Mouse (Mus musculus) lung, embryonic 16.5 days (tissue): Measurements from ENCODE around the gene Mgat5. TPM values are rescaled to one million over a fixed set of nuclear protein-coding genes. Genes with fewer than 3 reads are reported as not detected.
A peak's percentile ranks its signal among the peaks of the same experiment; 100 is the strongest.

Experiments used
- ATAC-seq: fragments of 200-750 bp; cut with Nextera tagmentation; 2 replicates; pipeline ENCODE4 v1.8.0; 2017; ENCODE audit warnings: low read depth, mild to moderate bottlenecking, moderate library complexity
- H3K27ac ChIP-seq: fragments of 300-500 bp; sonication (generic); 2 replicates; pipeline ENCODE4 v1.5.1; 2014; ENCODE audit warnings: mild to moderate bottlenecking, control low read depth, low read length
- H3K27me3 ChIP-seq: fragments of 300-500 bp; sonication (generic); 2 replicates; pipeline ENCODE4 v1.6.1; 2014; ENCODE audit warnings: low read depth, low read length, mixed read lengths; ENCODE audit not compliant: control insufficient read depth, insufficient read depth
- H3K36me3 ChIP-seq: fragments of 300-500 bp; sonication (generic); 2 replicates; pipeline ENCODE4 v1.6.1; 2014; ENCODE audit warnings: low read length; ENCODE audit not compliant: control insufficient read depth, insufficient read depth
- H3K4me1 ChIP-seq: fragments of 300-500 bp; sonication (generic); replicated peaks from 2 replicates; pipeline ENCODE4 v1.6.1; 2014; ENCODE audit warnings: low read length, mixed read lengths; ENCODE audit not compliant: control insufficient read depth, insufficient read depth
- H3K4me2 ChIP-seq: fragments of 300-500 bp; sonication (generic); 2 replicates; pipeline ENCODE4 v1.6.1; 2014; ENCODE audit warnings: low read depth, low read length, control low read depth
- H3K4me3 ChIP-seq: fragments of 300-500 bp; sonication (generic); 2 replicates; pipeline ENCODE4 v1.5.1; 2014; ENCODE audit warnings: mild to moderate bottlenecking, low read length, control low read depth
- H3K9ac ChIP-seq: fragments of 300-500 bp; sonication (generic); 2 replicates; pipeline ENCODE4 v1.6.1; 2014; ENCODE audit warnings: low read length, control low read depth
- H3K9me3 ChIP-seq: fragments of 300-500 bp; sonication (generic); 2 replicates; pipeline ENCODE4 v1.6.1; 2016; ENCODE audit warnings: low read length; ENCODE audit not compliant: control insufficient read depth
- WGBS: fragments of 180-500 bp; shearing (Covaris S2); extraction: QIAGEN DNeasy Blood & Tissue Kit; methylation state at CpG from one replicate; pipeline ENCODE4 v1.1.7; 2014; 5-methylcytosine and 5-hydroxymethylcytosine counted together
- polyA plus RNA-seq: library from polyadenylated mRNA; unstranded; fragments of >200 nt; fragmentation: Nextera tagmentation; extraction: Ambion mirVana; gene quantifications from 2 replicates; pipeline ENCODE4 v1.2.1, GENCODE M21; 2015

Mgat5 gene
- polyA plus RNA-seq, 1 experiment from 2014 or later, result 4.1 TPM

DNA sequence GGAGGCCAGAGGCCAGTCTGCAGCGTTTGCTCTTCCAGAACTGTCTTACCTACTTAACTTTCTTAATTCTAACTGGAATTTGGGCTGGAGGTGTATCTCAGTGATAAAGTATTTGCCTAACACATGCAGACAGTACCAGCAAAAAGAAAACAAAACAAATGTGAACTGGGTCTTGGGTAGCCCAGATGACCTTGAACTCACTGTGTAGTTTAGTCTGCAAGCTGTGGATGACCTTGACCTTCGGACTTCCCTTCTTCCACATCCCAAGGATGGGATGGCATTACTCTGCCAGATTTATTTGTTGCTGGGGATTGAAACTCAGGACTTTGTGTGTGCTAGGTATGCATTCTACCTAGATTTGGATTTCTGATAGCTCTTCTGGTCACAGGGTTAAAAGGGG, 24.2 kb downstream of the Mgat5 start:
- ATAC-seq, result no peak
- no peaks in the 10 kb centered on the region for H3K27me3 ChIP-seq
- no peak overlapping the region for H3K4me3 ChIP-seq
- H3K36me3 ChIP-seq, result no peaks in the 10 kb centered on the region
- H3K4me2 ChIP-seq, result no peak overlapping the region
- WGBS, result 88% methylated on average over 2 of the region's 2 CpGs
- H3K27ac ChIP-seq, result no peak overlapping the region
- H3K4me1 ChIP-seq, result no peaks in the 10 kb centered on the region
- no peak overlapping the region for H3K9ac ChIP-seq
- H3K9me3 ChIP-seq, result no peaks in the 10 kb centered on the region

DNA sequence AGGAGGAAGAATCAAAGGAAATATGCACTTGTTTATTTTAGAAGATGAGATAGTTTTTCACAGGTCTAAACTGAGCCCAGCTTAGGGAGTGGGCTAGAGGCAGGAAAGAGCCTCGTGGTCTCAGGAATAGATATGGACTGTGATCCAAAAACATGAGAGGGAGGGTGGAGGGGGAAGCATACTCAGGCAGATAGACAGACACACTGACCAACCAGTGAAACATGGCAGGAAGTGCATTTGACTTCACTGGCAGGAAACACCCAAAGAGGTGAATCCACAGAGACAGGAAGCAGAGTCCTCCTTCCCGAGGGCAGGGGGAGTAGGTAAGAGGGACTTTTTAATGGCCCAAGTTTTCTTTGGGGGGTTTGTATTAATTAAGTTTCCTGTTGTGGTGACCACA, 25.7 kb downstream of the Mgat5 start:
- no peaks in the 10 kb centered on the region for H3K9me3 ChIP-seq
- ATAC-seq, result no peak; the same call in 1 of the 2 replicates
- H3K27me3 ChIP-seq, result no peaks in the 10 kb centered on the region
- no peaks in the 10 kb centered on the region for H3K4me1 ChIP-seq
- H3K36me3 ChIP-seq, result no peaks in the 10 kb centered on the region
- no peak overlapping the region for H3K9ac ChIP-seq
- 46% methylated on average over 2 of the region's 2 CpGs for WGBS
- H3K4me3 ChIP-seq, result no peak overlapping the region
- no peak overlapping the region for H3K4me2 ChIP-seq
- no peak overlapping the region for H3K27ac ChIP-seq

DNA sequence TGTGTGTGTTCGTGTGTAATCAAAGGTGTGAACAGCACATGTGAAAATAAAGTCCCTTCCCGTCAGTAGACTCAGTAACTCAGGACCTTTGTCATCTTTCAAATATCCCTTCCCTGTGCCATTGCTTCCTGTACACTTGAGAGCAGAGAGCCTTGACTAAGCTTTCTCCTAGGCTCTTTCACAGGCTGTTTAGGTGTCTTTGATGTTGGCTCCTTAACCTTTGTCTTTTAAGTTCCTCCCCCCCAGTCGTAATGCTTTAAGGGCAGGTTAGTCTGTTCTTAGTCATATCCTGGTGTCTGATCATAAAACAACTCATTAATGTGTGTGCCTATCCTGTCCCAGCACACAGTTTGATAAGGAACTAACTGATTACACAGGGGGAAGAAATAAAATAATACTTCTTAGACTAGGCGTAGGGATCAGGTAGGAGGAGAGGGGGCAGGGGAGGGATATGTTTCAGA, 28.4 kb downstream of the Mgat5 start:
- ATAC-seq, result no peak

DNA sequence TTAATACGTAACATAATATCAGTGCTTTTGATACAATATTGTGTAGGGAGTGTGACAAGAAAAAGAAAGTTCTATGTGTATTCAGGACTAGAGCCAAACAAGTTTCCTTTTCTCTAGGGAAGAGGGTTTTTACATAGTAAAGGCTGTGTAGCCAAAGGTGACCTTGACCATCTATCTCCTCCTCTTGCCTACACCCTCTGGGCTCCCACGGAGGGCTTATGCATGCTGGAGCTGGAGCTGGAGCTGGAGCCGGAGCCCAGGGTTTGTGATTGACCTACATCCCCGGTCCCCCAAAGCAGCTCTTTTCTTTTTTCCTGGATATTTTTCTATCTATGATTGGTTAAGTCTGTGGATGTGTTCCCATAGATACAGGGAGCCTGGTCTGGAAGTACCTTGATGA, 30.3 kb downstream of the Mgat5 start:
- Histone ChIP-seq H3K4me1 (peaks cover 2% of the 10 kb centered on the region; the same call in 1 of the 2 replicates), H3K27me3 (no peaks in the 10 kb centered on the region), H3K4me3 (no peak overlapping the region), H3K27ac (no peak overlapping the region), H3K9ac (no peak overlapping the region), H3K9me3 (no peaks in the 10 kb centered on the region), H3K4me2 (no peak overlapping the region), H3K36me3 (no peaks in the 10 kb centered on the region)
- no peak for ATAC-seq
- WGBS, result 70% methylated on average over 4 of the region's 4 CpGs

More for the DNA sequence above, 28.4 kb downstream of the Mgat5 start:
- Histone ChIP-seq H3K9me3 (no peaks in the 10 kb centered on the region), H3K4me3 (no peak overlapping the region), H3K27ac (no peak overlapping the region), H3K4me2 (no peak overlapping the region), H3K27me3 (no peaks in the 10 kb centered on the region), H3K36me3 (no peaks in the 10 kb centered on the region), H3K4me1 (no peaks in the 10 kb centered on the region), H3K9ac (no peak overlapping the region)
- 41% methylated on average over 4 of the region's 4 CpGs for WGBS

DNA sequence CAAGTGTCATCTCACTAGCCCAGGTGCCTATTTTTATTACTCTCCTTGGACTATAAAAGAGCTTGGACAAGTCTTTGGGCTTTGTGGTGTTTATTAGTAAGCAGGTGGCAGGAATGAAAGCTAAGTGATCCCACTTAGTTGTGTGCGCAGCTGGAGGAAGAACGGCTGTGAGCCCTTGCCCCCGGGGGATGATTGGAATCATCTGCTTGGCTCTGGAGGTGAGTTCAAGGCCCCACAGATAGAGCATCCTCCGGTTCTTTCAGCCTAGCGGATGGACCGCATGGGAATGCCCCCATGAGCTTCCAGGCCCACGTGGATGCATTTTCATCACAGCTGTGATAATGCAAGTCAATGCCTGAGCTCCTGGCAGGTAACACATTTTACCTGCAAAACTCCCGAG, 31.6 kb downstream of the Mgat5 start:
- 83% methylated on average over 8 of the region's 8 CpGs for WGBS
- ATAC-seq, result no peak
- no peak overlapping the region for H3K27ac ChIP-seq
- H3K4me1 ChIP-seq, result peaks cover 2% of the 10 kb centered on the region; the same call in 1 of the 2 replicates
- no peaks in the 10 kb centered on the region for H3K27me3 ChIP-seq
- no peaks in the 10 kb centered on the region for H3K9me3 ChIP-seq
- H3K9ac ChIP-seq, result no peak overlapping the region
- no peak overlapping the region for H3K4me2 ChIP-seq
- H3K4me3 ChIP-seq, result no peak overlapping the region
- no peaks in the 10 kb centered on the region for H3K36me3 ChIP-seq

DNA sequence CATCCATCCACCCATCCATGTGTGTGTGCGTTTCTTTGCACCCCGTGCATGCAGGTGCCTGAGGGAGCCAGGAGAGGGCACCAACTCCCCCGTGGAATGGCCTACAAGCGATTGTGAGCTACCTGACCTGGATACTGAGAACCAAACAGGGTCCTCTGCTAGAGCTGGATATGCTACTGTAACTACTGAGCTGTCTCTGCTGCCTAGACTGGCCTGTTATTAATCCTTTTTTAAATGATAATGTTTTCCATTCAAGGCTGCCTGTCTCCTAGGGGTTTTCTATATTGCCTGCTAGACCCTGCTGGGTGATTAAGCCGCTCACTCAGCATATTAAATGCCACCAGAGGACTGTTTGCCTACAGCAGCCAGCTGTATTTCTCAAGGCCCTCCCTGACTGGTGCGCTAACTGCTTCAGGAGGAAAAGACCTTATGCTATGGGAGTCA, 34.1 kb downstream of the Mgat5 start:
- ATAC-seq, result no peak

DNA sequence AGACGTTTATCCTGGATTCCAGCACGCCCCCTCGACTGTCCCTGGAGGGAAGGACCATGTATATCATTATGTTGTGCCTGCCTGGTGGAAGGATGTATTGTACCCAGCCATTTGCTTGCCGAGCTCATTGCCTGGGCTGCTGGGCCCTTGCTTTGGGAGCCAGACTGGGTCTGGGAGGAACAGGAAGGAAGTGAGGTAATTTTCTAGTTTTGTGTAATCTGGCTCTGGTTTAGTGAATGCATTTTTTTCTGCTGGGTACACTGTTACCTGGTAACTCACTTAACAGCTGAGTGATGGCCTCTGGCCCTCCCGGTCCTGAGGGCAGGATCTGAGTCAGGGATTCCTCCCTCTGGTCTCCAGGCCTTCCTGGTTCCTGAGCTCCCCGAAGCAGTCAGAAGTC, 35.1 kb downstream of the Mgat5 start:
- H3K4me1 ChIP-seq, result peaks cover 2% of the 10 kb centered on the region; the same call in 1 of the 2 replicates
- no peaks in the 10 kb centered on the region for H3K27me3 ChIP-seq
- ATAC-seq, result peak; percentile 45; the same call in 1 of the 2 replicates
- H3K4me2 ChIP-seq, result no peak overlapping the region
- H3K27ac ChIP-seq, result no peak overlapping the region
- H3K36me3 ChIP-seq, result no peaks in the 10 kb centered on the region
- WGBS, result 44% methylated on average over 6 of the region's 6 CpGs
- H3K4me3 ChIP-seq, result no peak overlapping the region
- no peaks in the 10 kb centered on the region for H3K9me3 ChIP-seq
- no peak overlapping the region for H3K9ac ChIP-seq

More for the DNA sequence above, 34.1 kb downstream of the Mgat5 start:
- H3K36me3 ChIP-seq, result no peaks in the 10 kb centered on the region
- H3K4me3 ChIP-seq, result no peak overlapping the region
- WGBS, result 62% methylated on average over 6 of the region's 6 CpGs
- H3K4me1 ChIP-seq, result peaks cover 2% of the 10 kb centered on the region; the same call in 1 of the 2 replicates
- no peak overlapping the region for H3K4me2 ChIP-seq
- H3K9ac ChIP-seq, result no peak overlapping the region
- no peaks in the 10 kb centered on the region for H3K9me3 ChIP-seq
- H3K27me3 ChIP-seq, result no peaks in the 10 kb centered on the region
- H3K27ac ChIP-seq, result no peak overlapping the region

DNA sequence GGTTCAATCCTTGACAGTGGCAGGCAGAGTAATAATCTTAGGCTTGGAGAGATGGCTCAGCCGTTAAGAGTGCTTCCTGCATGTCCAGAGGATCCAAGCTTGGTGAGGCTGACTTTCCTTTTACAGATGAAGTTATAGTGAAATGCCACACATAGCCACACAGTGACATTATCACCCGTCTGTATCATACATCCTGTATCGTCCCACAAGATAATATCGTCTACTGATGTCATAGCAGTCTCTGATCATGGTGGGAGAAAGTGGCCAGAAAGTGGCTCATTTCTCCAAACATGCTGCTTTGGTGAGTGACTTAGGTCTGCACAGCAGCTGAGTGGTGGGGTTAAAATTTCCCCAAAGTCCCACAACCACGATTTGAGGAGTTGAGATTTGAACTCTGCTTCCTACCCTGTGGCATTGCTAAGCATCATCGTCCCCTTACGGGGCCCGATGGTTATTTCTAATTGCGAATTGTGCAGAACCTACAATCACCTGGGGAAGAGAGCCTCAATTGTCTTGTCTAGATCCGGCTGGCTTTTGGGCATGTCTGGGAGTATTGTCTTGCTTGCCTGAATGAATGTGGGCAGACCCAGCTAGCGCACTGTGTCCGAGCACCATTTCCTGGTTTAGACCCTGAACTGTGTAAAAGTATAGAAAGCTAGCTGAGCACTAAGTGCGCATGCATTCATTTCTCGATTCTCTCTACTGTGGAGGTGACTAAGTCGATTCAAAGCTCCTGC, 37.5 kb downstream of the Mgat5 start:
- Histone ChIP-seq H3K36me3 (no peaks in the 10 kb centered on the region), H3K4me1 (peaks cover 2% of the 10 kb centered on the region; the same call in 1 of the 2 replicates), H3K4me3 (no peak overlapping the region), H3K9ac (no peak overlapping the region), H3K9me3 (no peaks in the 10 kb centered on the region), H3K4me2 (peak overlapping the region; percentile 32; the same call in 1 of the 2 replicates), H3K27me3 (no peaks in the 10 kb centered on the region), H3K27ac (0 out of 2 replicates have a peak overlapping the region, but pooled peaks have one; percentile 20)
- no peak for ATAC-seq
- WGBS, result 76% methylated on average over 15 of the region's 15 CpGs

DNA sequence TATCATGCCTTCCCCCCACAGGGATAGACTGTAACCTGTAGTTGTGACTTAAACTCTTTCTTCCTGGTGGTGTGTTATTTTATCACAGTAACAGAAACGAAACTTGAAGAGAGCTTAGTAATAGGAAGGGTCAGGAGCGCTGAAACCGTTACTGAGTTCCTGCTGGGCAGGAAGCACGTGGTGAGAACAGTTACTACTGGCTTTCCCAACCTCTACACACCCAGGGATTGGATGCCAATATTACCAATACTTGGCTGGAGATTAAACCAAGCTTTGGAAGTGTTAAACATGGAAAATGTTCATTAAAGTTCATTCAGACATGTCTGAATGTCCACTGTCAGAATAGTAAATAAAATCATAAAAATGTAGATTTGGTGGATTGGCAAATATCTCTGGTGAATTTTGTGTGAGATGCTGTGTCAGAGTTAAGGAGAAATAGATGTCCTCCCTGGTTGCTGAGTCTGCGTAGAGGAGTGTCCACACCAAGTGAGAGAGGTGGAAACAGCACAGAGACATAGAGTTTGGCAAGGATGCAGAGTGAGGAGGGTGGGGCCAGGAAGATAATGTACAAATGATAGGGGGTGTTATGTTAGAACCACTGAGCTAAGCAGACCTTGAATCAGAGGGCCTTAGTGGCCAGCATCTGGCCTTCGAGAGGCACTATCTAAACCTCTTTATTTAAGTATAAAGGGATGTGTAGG, 38.2 kb downstream of the Mgat5 start:
- 56% methylated on average over 6 of the region's 6 CpGs for WGBS
- H3K4me2 ChIP-seq, result peak overlapping the region; percentile 32; the same call in 1 of the 2 replicates

More for the DNA sequence above, 38.2 kb downstream of the Mgat5 start:
- Histone ChIP-seq H3K4me3 (no peak overlapping the region), H3K27me3 (no peaks in the 10 kb centered on the region), H3K9me3 (no peaks in the 10 kb centered on the region), H3K36me3 (no peaks in the 10 kb centered on the region), H3K27ac (0 out of 2 replicates have a peak overlapping the region, but pooled peaks have one; percentile 20), H3K4me1 (peaks cover 2% of the 10 kb centered on the region; the same call in 1 of the 2 replicates), H3K9ac (no peak overlapping the region)
- ATAC-seq, result no peak
